Mouse (Mus musculus): ENCODE measurements around the gene Ech1. TPM values are rescaled to one million over a fixed set of nuclear protein-coding genes. Genes with fewer than 3 reads are reported as not detected.

Ech1 gene
- total RNA-seq (2014; rRNA removed) (79.6 and 88.3 TPM in 2 replicates), polyA plus RNA-seq (2015; fragmentation: Nextera tagmentation; extraction: Ambion mirVana) (101 and 110 TPM in 2 replicates)

- peak; percentile 95 for DNase-seq
- TF ChIP-seq CTCF (IDR thresholded peaks at IDR 0.05; ENCODE audit: low read depth): no peak
- Histone ChIP-seq H3K9me3 (ENCODE audit: low read length) (no peaks in the 10 kb centered on the region), H3K4me3 (ENCODE audit: low read depth, low read length) (peak within 1 kb of the TSS; percentile 55), H3K27ac (ENCODE audit: low read depth, low read length) (peak within 1 kb of the TSS; percentile 79), H3K4me2 (ENCODE audit: low read depth) (peak within 1 kb of the TSS; percentile 58), H3K9ac (peak within 1 kb of the TSS; percentile 62), H3K27me3 (ENCODE audit: insufficient read depth, low read length) (no peaks in the 10 kb centered on the region), H3K4me1 (ENCODE audit: insufficient read depth) (0 out of 2 replicates have a peak, but pooled peaks cover 4% of the 10 kb centered on the region), H3K36me3 (ENCODE audit: insufficient read depth) (peaks cover 38% of the 10 kb centered on the region)
- peak; percentile 92 for ATAC-seq
- WGBS: 3% methylated on average over 33 of the region's 33 CpGs
These were observed at the start of gene Ech1 for GRCm38 (mm10) chr7:28824941-28825685. Gene Ech1 (plus strand): TSS chr7:28825217.

GRCm38 (mm10) chr7:28778825-28779224 is 46.2 kb upstream of the Ech1 start:
- Histone ChIP-seq H3K36me3 (ENCODE audit: insufficient read depth) (peaks cover 23% of the 10 kb centered on the region), H3K9me3 (ENCODE audit: low read length) (no peaks in the 10 kb centered on the region), H3K9ac (no peak overlapping the region), H3K4me1 (ENCODE audit: insufficient read depth) (peaks cover 3% of the 10 kb centered on the region; the same call in 1 of the 2 replicates), H3K27ac (ENCODE audit: low read depth, low read length) (no peak overlapping the region), H3K4me2 (ENCODE audit: low read depth) (no peak overlapping the region), H3K27me3 (ENCODE audit: insufficient read depth, low read length) (no peaks in the 10 kb centered on the region), H3K4me3 (ENCODE audit: low read depth, low read length) (no peak overlapping the region)
- ATAC-seq (no peak), DNase-seq (no peak)
- TF ChIP-seq CTCF (IDR thresholded peaks at IDR 0.05; ENCODE audit: low read depth): no peak
- WGBS: 85% methylated on average over 9 of the region's 9 CpGs

GRCm38 (mm10) chr7:28780067-28780658 is 44.9 kb upstream of the Ech1 start:
- no peak overlapping the region for H3K4me3 ChIP-seq (ENCODE audit: low read depth, low read length)
- 47% methylated on average over 6 of the region's 6 CpGs for WGBS
- peaks cover 3% of the 10 kb centered on the region; the same call in 1 of the 2 replicates for H3K4me1 ChIP-seq (ENCODE audit: insufficient read depth)
- peak; percentile 90 for DNase-seq
- peak; percentile 81 for TF ChIP-seq CTCF (IDR thresholded peaks at IDR 0.05; ENCODE audit: low read depth)
- no peak overlapping the region for H3K9ac ChIP-seq
- 0 out of 2 replicates have a peak overlapping the region, but pooled peaks have one; percentile 17 for H3K27ac ChIP-seq (ENCODE audit: low read depth, low read length)
- no peaks in the 10 kb centered on the region for H3K9me3 ChIP-seq (ENCODE audit: low read length)
- peak; percentile 90 for ATAC-seq
- H3K4me2 ChIP-seq (ENCODE audit: low read depth): no peak overlapping the region
- peaks cover 31% of the 10 kb centered on the region for H3K36me3 ChIP-seq (ENCODE audit: insufficient read depth)
- no peaks in the 10 kb centered on the region for H3K27me3 ChIP-seq (ENCODE audit: insufficient read depth, low read length)

GRCm38 (mm10) chr7:28780857-28781256 is 44.2 kb upstream of the Ech1 start:
- no peaks in the 10 kb centered on the region for H3K9me3 ChIP-seq (ENCODE audit: low read length)
- H3K27ac ChIP-seq (ENCODE audit: low read depth, low read length): no peak overlapping the region
- peaks cover 3% of the 10 kb centered on the region; the same call in 1 of the 2 replicates for H3K4me1 ChIP-seq (ENCODE audit: insufficient read depth)
- H3K27me3 ChIP-seq (ENCODE audit: insufficient read depth, low read length): no peaks in the 10 kb centered on the region
- no peak for ATAC-seq
- H3K4me3 ChIP-seq (ENCODE audit: low read depth, low read length): no peak overlapping the region
- peaks cover 30% of the 10 kb centered on the region for H3K36me3 ChIP-seq (ENCODE audit: insufficient read depth)
- no peak overlapping the region for H3K9ac ChIP-seq
- no peak for TF ChIP-seq CTCF (IDR thresholded peaks at IDR 0.05; ENCODE audit: low read depth)
- 69% methylated on average over 7 of the region's 7 CpGs for WGBS
- no peak overlapping the region for H3K4me2 ChIP-seq (ENCODE audit: low read depth)
- no peak for DNase-seq

GRCm38 (mm10) chr7:28781261-28781663 is 43.8 kb upstream of the Ech1 start:
- no peak for TF ChIP-seq CTCF (IDR thresholded peaks at IDR 0.05; ENCODE audit: low read depth)
- H3K9me3 ChIP-seq (ENCODE audit: low read length): no peaks in the 10 kb centered on the region
- H3K36me3 ChIP-seq (ENCODE audit: insufficient read depth): peaks cover 33% of the 10 kb centered on the region
- no peak for ATAC-seq
- H3K27me3 ChIP-seq (ENCODE audit: insufficient read depth, low read length): no peaks in the 10 kb centered on the region
- H3K4me1 ChIP-seq (ENCODE audit: insufficient read depth): peaks cover 3% of the 10 kb centered on the region; the same call in 1 of the 2 replicates
- no peak overlapping the region for H3K9ac ChIP-seq
- DNase-seq: no peak
- no peak overlapping the region for H3K4me2 ChIP-seq (ENCODE audit: low read depth)
- H3K4me3 ChIP-seq (ENCODE audit: low read depth, low read length): no peak overlapping the region
- no peak overlapping the region for H3K27ac ChIP-seq (ENCODE audit: low read depth, low read length)
- WGBS: 88% methylated on average over 8 of the region's 8 CpGs

GRCm38 (mm10) chr7:28785161-28785560 is 39.9 kb upstream of the Ech1 start:
- no peak for TF ChIP-seq CTCF (IDR thresholded peaks at IDR 0.05; ENCODE audit: low read depth)
- no peak overlapping the region for H3K9ac ChIP-seq
- H3K9me3 ChIP-seq (ENCODE audit: low read length): no peaks in the 10 kb centered on the region
- peaks cover 30% of the 10 kb centered on the region for H3K36me3 ChIP-seq (ENCODE audit: insufficient read depth)
- H3K4me3 ChIP-seq (ENCODE audit: low read depth, low read length): no peak overlapping the region
- DNase-seq (no peak), ATAC-seq (no peak)
- no peaks in the 10 kb centered on the region for H3K27me3 ChIP-seq (ENCODE audit: insufficient read depth, low read length)
- 81% methylated on average over 5 of the region's 5 CpGs for WGBS
- H3K4me1 ChIP-seq (ENCODE audit: insufficient read depth): peaks cover 3% of the 10 kb centered on the region; the same call in 1 of the 2 replicates
- no peak overlapping the region for H3K4me2 ChIP-seq (ENCODE audit: low read depth)
- no peak overlapping the region for H3K27ac ChIP-seq (ENCODE audit: low read depth, low read length)

GRCm38 (mm10) chr7:28787884-28788283 is 37.1 kb upstream of the Ech1 start:
- 96% methylated on average over 9 of the region's 9 CpGs for WGBS
- TF ChIP-seq CTCF (IDR thresholded peaks at IDR 0.05; ENCODE audit: low read depth): no peak
- H3K27ac ChIP-seq (ENCODE audit: low read depth, low read length): no peak overlapping the region
- H3K4me3 ChIP-seq (ENCODE audit: low read depth, low read length): no peak overlapping the region
- H3K4me1 ChIP-seq (ENCODE audit: insufficient read depth): no peaks in the 10 kb centered on the region
- H3K9me3 ChIP-seq (ENCODE audit: low read length): no peaks in the 10 kb centered on the region
- peaks cover 28% of the 10 kb centered on the region for H3K36me3 ChIP-seq (ENCODE audit: insufficient read depth)
- no peak overlapping the region for H3K9ac ChIP-seq
- DNase-seq (no peak), ATAC-seq (no peak)
- no peaks in the 10 kb centered on the region for H3K27me3 ChIP-seq (ENCODE audit: insufficient read depth, low read length)
- H3K4me2 ChIP-seq (ENCODE audit: low read depth): no peak overlapping the region

Data from forebrain, postnatal 0 days (tissue).